Mouse (Mus musculus) midbrain, embryonic 15.5 days (tissue): ENCODE results near the gene Usp34. TPM values are rescaled to one million over a fixed set of nuclear protein-coding genes. Genes with fewer than 3 reads are reported as not detected.
"Not testable (repeated sequence)": the region's sequence is repeated elsewhere in the genome, so short reads cannot be mapped to it uniquely, and the experiment has no call there.

ENCODE experiments used
- ATAC-seq: fragments of 200-750 bp; cut with Nextera tagmentation; replicated peaks from 2 replicates; pipeline ENCODE4 v1.8.0; 2017; ENCODE audit warnings: moderate TSS enrichment
- H3K27ac ChIP-seq: fragments of 300-500 bp; sonication (generic); 2 replicates; pipeline ENCODE4 v1.5.1; 2015; ENCODE audit warnings: mild to moderate bottlenecking, inconsistent platforms
- H3K27me3 ChIP-seq: fragments of 300-500 bp; sonication (generic); replicated peaks from 2 replicates; pipeline ENCODE4 v1.6.1; 2015; ENCODE audit warnings: inconsistent platforms
- H3K36me3 ChIP-seq: fragments of 300-500 bp; sonication (generic); replicated peaks from 2 replicates; pipeline ENCODE4 v1.6.1; 2015; ENCODE audit warnings: inconsistent platforms
- H3K4me1 ChIP-seq: fragments of 300-500 bp; sonication (generic); 2 replicates; pipeline ENCODE4 v1.6.1; 2015; ENCODE audit warnings: inconsistent platforms
- H3K4me2 ChIP-seq: fragments of 300-500 bp; sonication (generic); 2 replicates; pipeline ENCODE4 v1.6.1; 2015; ENCODE audit warnings: inconsistent platforms, mild to moderate bottlenecking, moderate library complexity
- H3K4me3 ChIP-seq: fragments of 300-500 bp; sonication (generic); 2 replicates; pipeline ENCODE4 v1.5.1; 2015; ENCODE audit warnings: mild to moderate bottlenecking, inconsistent platforms
- H3K9ac ChIP-seq: fragments of 300-500 bp; sonication (generic); 2 replicates; pipeline ENCODE4 v1.6.1; 2015; ENCODE audit warnings: mild to moderate bottlenecking, inconsistent platforms
- H3K9me3 ChIP-seq: fragments of 300-500 bp; sonication (generic); 2 replicates; pipeline ENCODE4 v1.6.1; 2016; ENCODE audit warnings: inconsistent platforms
- WGBS: fragments of 180-500 bp; shearing (Covaris S2); methylation state at CpG from one replicate; pipeline ENCODE4 v1.1.7; 2015; ENCODE audit warnings: mixed read lengths; 5-methylcytosine and 5-hydroxymethylcytosine counted together
- polyA plus RNA-seq: library from polyadenylated mRNA; unstranded; fragments of >200 nt; fragmentation: Nextera tagmentation; extraction: Ambion mirVana; gene quantifications from 2 replicates; pipeline ENCODE4 v1.2.1, GENCODE M21; 2015

The Usp34 gene
- polyA plus RNA-seq, 1 experiment from 2014 or later, result 29.0 TPM

DNA sequence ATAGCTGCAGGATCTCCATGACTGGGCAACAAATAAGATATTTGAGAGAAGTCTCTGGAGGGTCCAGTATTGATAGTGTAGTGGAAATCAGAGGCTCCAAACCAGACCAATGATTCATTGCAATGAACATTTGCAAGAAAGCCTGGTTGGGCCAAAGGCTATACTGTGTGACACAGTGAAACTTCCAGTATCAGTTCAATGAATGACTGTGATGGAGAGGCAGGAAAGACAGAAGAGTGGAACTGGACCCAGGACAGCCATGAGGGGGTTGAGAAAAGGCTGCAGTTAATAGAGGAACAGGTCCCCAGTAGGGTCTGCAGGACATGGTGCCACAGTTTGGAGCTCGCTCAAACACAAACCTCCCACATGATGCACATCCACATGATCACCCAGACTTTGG lies 6.8 kb upstream of the Usp34 start:
- Histone ChIP-seq H3K4me3 (no peak overlapping the region), H3K9ac (no peak overlapping the region), H3K4me2 (no peak overlapping the region), H3K4me1 (no peaks in the 10 kb centered on the region), H3K9me3 (no peaks in the 10 kb centered on the region), H3K36me3 (peaks cover 18% of the 10 kb centered on the region), H3K27ac (no peak overlapping the region), H3K27me3 (no peaks in the 10 kb centered on the region)
- no peak for ATAC-seq
- whole genome bisulfite sequencing, result 100% methylated on average over 1 of the region's 1 CpGs

DNA sequence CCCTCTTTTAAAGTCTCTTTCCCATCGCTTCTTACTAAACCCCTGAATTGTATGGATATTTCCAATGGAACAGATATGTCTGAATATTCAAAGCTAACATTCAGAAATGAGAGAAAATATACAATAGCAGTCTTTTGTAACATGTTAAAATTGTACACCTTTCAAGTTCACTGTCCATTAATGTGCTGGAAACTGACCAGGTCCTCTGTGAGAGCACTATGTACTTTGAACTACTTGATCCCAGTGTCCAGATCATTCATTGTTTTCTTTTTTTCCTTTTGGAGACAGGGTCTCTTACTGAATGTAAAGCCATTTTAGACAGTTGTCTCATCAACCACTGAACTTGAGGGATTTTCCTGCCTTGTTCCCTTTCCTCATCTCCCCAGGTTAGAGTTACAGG lies 3.6 kb upstream of the Usp34 start:
- Histone ChIP-seq H3K9me3 (no peaks in the 10 kb centered on the region), H3K4me3 (no peak overlapping the region), H3K4me2 (no peak overlapping the region), H3K4me1 (peaks cover 4% of the 10 kb centered on the region; the same call in 1 of the 2 replicates), H3K36me3 (0 out of 2 replicates have a peak, but pooled peaks cover 4% of the 10 kb centered on the region), H3K27me3 (no peaks in the 10 kb centered on the region), H3K9ac (no peak overlapping the region), H3K27ac (no peak overlapping the region)
- 82% methylated on average over 1 of the region's 1 CpGs for WGBS
- ATAC-seq, result no peak

DNA sequence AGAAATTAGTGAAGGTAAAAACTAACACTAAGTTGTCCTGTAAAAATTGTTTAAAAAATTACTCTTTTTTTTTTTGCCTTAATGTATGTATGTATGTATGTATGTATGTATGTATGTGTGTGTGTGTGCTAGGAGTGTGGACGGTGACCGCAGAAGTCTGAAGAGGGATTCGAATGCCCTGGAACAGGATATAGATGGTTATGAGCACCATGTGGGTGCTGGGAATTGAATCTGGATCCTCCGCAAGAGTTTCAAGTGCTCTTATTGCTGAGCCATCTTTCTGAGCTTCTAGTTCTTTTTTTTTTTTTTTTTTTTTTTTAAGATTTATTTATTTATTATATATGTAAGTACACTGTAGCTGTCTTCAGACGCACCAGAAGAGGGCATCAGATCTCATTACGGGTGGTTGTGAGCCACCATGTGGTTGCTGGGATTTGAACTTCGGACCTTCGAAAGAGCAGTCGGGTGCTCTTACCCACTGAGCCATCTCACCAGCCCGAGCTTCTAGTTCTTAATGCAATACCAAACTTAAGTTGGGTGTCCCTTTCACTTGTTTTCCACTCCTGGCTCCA lies 1.5 kb upstream of the Usp34 start:
- WGBS, result 32% methylated on average over 10 of the region's 10 CpGs

DNA sequence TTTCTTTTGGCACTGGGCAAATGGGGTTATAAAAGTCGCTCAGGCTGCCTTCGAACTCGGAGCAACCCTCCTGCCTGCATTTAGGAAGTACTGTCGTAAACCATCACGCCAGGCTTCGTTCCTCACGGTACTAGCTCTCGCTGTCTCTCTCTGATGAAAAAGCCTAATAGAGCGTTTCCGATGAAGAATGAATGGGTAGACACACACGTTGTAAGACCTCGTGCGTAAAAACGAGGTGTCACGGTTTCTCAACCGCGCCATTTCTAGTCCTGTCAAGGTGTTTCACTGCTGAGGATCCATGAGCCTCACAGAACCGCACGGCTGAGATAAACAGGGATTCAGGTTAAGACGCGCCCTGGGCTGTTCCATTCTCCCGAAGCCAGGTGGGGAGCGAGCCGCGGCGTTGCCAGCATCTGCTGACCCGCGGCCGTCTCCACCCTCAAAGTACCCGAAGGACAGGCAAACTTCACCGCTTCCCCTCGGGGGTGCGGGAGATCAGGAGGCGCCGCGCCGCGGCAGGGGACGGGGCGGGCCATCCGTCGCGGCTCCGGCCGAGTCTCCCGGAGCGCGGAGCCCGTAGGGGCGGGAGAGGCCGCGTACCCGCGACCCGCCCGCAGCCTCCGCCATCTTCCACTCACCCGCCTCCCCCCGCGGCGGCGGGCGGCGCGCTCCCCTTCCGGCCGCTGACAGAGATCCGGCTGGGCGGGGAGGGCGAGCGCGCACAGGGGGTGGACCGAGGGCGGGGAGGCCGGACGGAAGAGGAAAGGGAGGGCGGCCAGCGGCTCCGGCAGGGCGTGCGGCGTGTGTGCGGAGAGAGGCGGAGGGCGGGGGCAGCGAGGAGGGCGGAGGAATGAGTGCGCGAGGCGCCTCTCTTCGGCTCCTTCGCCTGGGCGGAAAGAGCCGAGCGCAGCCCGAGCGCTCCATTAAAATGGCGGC lies 754 bp upstream of the Usp34 start:
- no peaks in the 10 kb centered on the region for H3K9me3 ChIP-seq
- H3K27ac ChIP-seq, result peak overlapping the region; percentile 100
- peak overlapping the region; percentile 59 for H3K4me2 ChIP-seq
- under 1% methylated on average over 72 of the region's 98 CpGs for WGBS
- H3K4me1 ChIP-seq, result peaks cover 20% of the 10 kb centered on the region
- H3K4me3 ChIP-seq, result peak overlapping the region; percentile 69
- H3K27me3 ChIP-seq, result no peaks in the 10 kb centered on the region
- H3K36me3 ChIP-seq, result no peaks in the 10 kb centered on the region
- peak overlapping the region; percentile 79 for H3K9ac ChIP-seq
- peak; percentile 96 for ATAC-seq

More for the DNA sequence above, 1.5 kb upstream of the Usp34 start:
- peak overlapping the region; percentile 69 for H3K4me3 ChIP-seq
- peak overlapping the region; percentile 100 for H3K27ac ChIP-seq
- H3K9ac ChIP-seq, result peak overlapping the region; percentile 79; the same call in 1 of the 2 replicates
- H3K9me3 ChIP-seq, H3K27me3 ChIP-seq, ATAC-seq, H3K36me3 ChIP-seq: not testable (repeated sequence)
- peaks cover 20% of the 10 kb centered on the region for H3K4me1 ChIP-seq
- peak overlapping the region; percentile 59 for H3K4me2 ChIP-seq

DNA sequence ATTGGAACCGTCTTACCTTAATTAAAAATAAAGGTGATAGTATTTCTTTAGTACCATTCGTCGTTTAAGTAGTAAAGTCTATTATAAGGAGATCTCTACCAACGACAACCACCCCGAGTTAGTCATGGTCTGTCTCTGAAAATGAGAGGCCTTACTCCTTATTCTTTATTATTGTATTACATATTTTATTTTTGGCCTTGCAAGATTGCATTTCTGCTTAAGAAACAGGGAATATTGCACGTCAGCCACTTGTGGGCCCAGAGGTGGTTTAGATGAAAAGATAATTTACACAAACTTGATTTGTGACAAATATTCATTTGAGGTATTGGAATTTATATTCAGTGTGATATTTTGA lies 848 bp downstream of the Usp34 start:
- ATAC-seq, result no peak
- no peaks in the 10 kb centered on the region for H3K36me3 ChIP-seq
- H3K9ac ChIP-seq, result peak overlapping the region; percentile 79
- H3K4me3 ChIP-seq, result peak overlapping the region; percentile 69
- no peaks in the 10 kb centered on the region for H3K9me3 ChIP-seq
- H3K4me2 ChIP-seq, result peak overlapping the region; percentile 59
- no peaks in the 10 kb centered on the region for H3K27me3 ChIP-seq
- peak overlapping the region; percentile 100 for H3K27ac ChIP-seq
- H3K4me1 ChIP-seq, result peaks cover 20% of the 10 kb centered on the region
- 3% methylated on average over 6 of the region's 6 CpGs for WGBS

DNA sequence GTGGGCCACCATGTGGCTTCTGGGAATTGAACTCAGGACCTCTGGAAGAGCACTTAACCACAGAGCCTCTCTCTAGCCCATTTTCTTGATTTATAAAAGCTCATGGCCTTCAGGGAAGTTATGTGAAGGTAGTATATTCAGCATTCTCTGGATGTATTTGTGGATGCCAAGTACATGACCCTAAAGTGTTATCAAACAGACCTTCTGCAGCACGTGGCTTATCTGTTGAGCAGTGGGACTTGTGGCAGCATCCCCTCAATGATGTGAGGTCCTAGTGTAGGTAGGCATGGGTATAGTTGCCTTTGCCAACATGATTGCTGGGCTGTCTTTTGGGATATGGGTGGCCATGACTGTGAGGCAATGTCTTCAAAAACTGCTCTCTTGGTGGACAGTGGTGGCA lies 6.8 kb downstream of the Usp34 start:
- no peak for ATAC-seq
- Histone ChIP-seq H3K4me2 (no peak overlapping the region), H3K36me3 (no peaks in the 10 kb centered on the region), H3K27ac (no peak overlapping the region), H3K27me3 (no peaks in the 10 kb centered on the region), H3K4me3 (no peak overlapping the region), H3K9me3 (no peaks in the 10 kb centered on the region), H3K4me1 (peaks cover 12% of the 10 kb centered on the region), H3K9ac (no peak overlapping the region)
- 100% methylated on average over 1 of the region's 1 CpGs for WGBS

DNA sequence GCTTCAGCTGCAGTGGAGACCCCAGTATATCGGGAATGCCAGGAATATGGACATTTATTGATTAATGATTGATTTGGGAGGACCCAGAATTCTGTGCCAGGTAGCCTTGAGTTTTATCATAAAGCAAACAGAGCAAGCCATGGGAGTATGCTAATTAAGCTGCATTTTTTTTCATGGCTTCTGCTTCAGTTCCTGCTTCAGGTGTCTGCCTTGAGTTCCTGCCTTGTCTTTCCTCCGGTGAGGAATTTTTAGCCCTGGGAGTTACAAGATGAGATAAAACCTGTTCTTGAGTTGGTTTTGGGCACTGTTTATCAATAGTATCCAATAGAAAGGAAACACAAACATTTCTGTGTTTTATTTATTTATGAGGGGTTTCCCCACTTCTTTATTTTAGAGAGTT lies 22.7 kb downstream of the Usp34 start:
- no peak overlapping the region for H3K9ac ChIP-seq
- H3K27ac ChIP-seq, result no peak overlapping the region
- H3K9me3 ChIP-seq, result no peaks in the 10 kb centered on the region
- no peaks in the 10 kb centered on the region for H3K36me3 ChIP-seq
- ATAC-seq, result no peak
- no peak overlapping the region for H3K4me3 ChIP-seq
- H3K27me3 ChIP-seq, result no peaks in the 10 kb centered on the region
- WGBS, result 90% methylated on average over 2 of the region's 2 CpGs
- H3K4me1 ChIP-seq, result no peaks in the 10 kb centered on the region
- no peak overlapping the region for H3K4me2 ChIP-seq

DNA sequence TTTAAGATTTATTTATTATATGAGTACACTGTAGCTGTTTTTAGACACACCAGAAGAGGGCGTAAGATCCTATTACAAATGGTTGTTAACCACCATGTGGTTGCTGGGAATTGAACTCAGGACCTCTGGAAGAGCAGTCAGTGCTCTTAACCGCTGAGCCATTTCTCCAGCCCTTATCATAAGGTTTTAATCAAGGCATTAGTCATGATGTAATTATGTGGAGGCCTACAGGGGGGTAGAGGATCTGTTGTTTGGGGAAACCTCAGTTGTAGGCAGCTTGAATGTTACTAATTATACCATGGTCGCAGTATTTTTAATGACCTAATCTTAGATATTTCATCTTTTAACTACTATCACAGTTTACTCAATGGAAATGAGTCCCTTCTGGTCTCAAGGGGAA lies 25.4 kb downstream of the Usp34 start:
- H3K27ac ChIP-seq, result no peak overlapping the region
- ATAC-seq, result no peak
- no peak overlapping the region for H3K9ac ChIP-seq
- H3K27me3 ChIP-seq, result no peaks in the 10 kb centered on the region
- 85% methylated on average over 3 of the region's 3 CpGs for WGBS
- no peaks in the 10 kb centered on the region for H3K36me3 ChIP-seq
- no peak overlapping the region for H3K4me2 ChIP-seq
- no peak overlapping the region for H3K4me3 ChIP-seq
- H3K9me3 ChIP-seq, result no peaks in the 10 kb centered on the region
- H3K4me1 ChIP-seq, result no peaks in the 10 kb centered on the region

DNA sequence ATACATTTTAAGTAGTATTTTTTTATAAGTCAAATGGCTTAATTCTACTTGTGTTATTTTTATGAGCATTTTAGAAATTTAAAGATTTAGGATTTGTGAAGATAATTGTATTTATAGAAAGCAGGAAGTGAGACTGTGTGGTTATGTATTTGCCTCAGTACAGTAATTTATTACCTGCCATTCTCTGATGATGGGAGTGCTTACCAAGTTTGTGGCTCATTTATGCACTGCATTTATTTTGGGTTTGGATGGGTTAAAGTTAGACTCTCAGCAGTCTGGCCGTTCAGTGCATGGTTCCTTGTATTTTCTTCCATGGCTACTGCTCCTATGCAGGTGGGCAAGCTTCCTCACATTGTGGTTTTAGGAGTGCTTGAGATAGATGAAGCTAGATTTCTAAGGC lies 28.5 kb downstream of the Usp34 start:
- no peak for ATAC-seq
- H3K4me2 ChIP-seq, result no peak overlapping the region
- WGBS, result 75% methylated on average over 1 of the region's 1 CpGs
- no peaks in the 10 kb centered on the region for H3K36me3 ChIP-seq
- H3K27me3 ChIP-seq, result no peaks in the 10 kb centered on the region
- H3K9ac ChIP-seq, result no peak overlapping the region
- no peak overlapping the region for H3K27ac ChIP-seq
- H3K4me1 ChIP-seq, result no peaks in the 10 kb centered on the region
- H3K4me3 ChIP-seq, result no peak overlapping the region
- H3K9me3 ChIP-seq, result no peaks in the 10 kb centered on the region

DNA sequence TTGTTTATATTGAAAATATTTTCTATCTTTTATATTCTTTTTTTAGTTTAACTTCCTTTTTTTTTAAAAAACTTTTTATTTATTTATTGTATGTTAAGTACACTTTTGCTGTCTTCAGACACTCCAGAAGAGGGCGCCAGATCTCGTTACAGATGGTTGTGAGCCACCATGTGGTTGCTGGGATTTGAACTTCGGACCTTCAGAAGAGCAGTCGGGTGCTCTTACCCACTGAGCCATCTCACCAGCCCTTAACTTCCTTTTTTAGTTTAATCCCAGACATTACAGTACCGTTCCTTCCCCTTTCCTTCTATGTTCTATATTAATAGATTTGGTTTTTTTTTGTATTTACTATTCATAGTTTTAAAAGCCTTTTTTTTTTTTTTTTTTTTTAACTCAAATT lies 50.5 kb downstream of the Usp34 start:
- H3K27me3 ChIP-seq, ATAC-seq, H3K27ac ChIP-seq, H3K4me3 ChIP-seq, H3K4me2 ChIP-seq, H3K4me1 ChIP-seq, H3K9me3 ChIP-seq, H3K36me3 ChIP-seq, H3K9ac ChIP-seq: not testable (repeated sequence)
- 79% methylated on average over 5 of the region's 5 CpGs for WGBS

DNA sequence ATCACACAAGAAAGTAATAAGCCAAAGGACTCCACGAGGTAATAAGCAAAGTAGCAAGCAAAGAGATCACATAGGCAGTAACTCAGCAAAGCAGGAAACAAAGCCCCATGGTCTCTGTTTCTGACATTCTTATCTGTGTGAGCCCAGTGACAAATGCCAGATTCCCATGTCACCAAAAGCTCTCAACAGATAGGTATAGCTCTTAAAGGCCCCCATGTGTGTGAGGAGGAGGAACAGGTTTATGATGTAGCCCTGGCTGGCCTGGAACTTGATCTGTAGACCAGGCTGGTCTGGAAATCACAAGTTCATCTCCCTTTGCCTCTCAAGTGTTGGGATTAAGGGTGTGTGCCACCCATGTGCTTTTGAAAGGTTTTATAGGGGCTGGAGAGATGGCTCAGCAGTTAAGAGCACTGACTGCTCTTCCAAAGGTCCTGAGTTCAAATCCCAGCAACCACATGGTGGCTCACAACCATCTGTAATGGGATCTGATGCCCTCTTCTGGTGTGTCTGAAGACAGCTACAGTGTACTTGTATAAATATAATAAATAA lies 53.1 kb downstream of the Usp34 start:
- H3K4me2 ChIP-seq, H3K9ac ChIP-seq, H3K4me1 ChIP-seq, H3K27ac ChIP-seq, ATAC-seq, H3K9me3 ChIP-seq, H3K4me3 ChIP-seq, H3K27me3 ChIP-seq: not testable (repeated sequence)
- peaks cover 25% of the 10 kb centered on the region for H3K36me3 ChIP-seq
- 85% methylated on average over 1 of the region's 1 CpGs for WGBS

DNA sequence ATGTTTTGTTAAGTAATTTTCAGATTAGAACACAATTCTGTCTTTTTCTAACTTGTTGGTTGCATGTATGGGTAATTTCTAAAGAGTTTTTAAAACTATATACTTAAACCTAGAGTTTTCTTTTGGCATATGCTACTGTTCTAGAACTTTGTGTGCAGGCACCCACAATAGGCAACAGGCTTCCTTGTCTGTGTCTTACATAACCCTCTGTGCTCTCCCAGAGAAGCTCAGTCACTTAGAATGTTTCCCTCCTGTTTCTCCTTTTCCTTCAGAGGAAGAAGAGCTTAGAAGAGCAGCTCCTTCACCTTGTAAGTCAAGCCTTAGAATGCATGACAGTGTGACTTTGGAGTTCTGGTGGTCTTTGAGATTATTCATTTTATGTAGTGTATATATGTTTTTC lies 55.6 kb downstream of the Usp34 start:
- Histone ChIP-seq H3K4me3 (no peak overlapping the region), H3K9ac (no peak overlapping the region), H3K4me1 (no peaks in the 10 kb centered on the region), H3K27me3 (no peaks in the 10 kb centered on the region), H3K27ac (no peak overlapping the region), H3K36me3 (peaks cover 17% of the 10 kb centered on the region), H3K4me2 (no peak overlapping the region), H3K9me3 (no peaks in the 10 kb centered on the region)
- ATAC-seq, result no peak
